Mouse (Mus musculus): ENCODE results near the gene Rsad2. TPM values are rescaled to one million over a fixed set of nuclear protein-coding genes. Genes with fewer than 3 reads are reported as not detected.

The Rsad2 gene
- polyA plus RNA-seq, 1 experiment from 2014 or later, result 1.2 TPM

DNA sequence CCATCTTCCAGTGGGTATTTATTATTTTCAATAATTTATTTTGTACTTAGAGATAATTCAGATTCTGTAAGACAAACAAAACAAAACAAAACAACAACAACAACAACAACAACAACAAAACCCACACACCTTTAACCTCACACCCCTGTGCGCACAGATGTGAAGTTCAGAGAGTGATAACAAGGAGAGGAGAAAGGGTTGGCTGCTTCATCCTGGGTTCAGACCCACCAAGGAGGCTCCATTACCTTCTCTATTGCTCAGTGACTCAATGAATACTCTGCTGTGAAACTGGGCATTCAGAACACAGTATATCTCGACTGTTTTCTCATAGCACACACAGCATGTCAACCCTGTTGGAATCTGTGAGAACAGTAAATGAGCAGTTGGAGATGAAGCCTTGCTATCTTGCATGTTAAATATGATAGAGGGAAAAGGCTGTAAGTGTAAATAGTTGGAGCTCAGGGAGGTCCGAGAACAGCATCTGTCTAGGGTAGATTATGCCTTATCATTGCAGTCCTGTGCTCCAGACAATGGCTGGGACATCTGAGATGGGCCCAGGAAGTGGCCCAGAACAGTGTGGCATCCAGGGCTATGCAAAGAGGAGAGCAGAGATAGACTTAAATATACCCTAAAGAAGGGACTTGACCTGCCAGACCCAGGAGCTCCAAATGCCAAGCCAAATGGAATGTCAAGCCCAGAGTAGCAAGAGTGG is 16.7 kb upstream of the Rsad2 start:
- 59% methylated on average over 3 of the region's 3 CpGs for WGBS
- H3K36me3 ChIP-seq, result no peaks in the 10 kb centered on the region
- no peaks in the 10 kb centered on the region for H3K9me3 ChIP-seq (replicated peaks)
- H3K4me1 ChIP-seq (replicated peaks), result peaks cover 9% of the 10 kb centered on the region; the same call in 1 of the 2 replicates
- H3K27me3 ChIP-seq (replicated peaks), result 0 out of 2 replicates have a peak, but pooled peaks cover 5% of the 10 kb centered on the region
- no peak overlapping the region for H3K9ac ChIP-seq
- ATAC-seq (ENCODE audit: insufficient number of reproducible peaks, low FRiP score), result peak; percentile 85
- peak overlapping the region; percentile 48 for H3K27ac ChIP-seq (ENCODE audit: poor library complexity, severe bottlenecking)
- H3K4me2 ChIP-seq, result peak overlapping the region; percentile 12; the same call in 1 of the 2 replicates
- H3K4me3 ChIP-seq, result no peak overlapping the region

- WGBS, result 64% methylated on average over 3 of the region's 3 CpGs
- ATAC-seq (ENCODE audit: insufficient number of reproducible peaks, low FRiP score), result no peak
- no peaks in the 10 kb centered on the region for H3K9me3 ChIP-seq (replicated peaks)
- H3K4me2 ChIP-seq, result peak overlapping the region; percentile 18; the same call in 1 of the 2 replicates
- H3K27ac ChIP-seq (ENCODE audit: poor library complexity, severe bottlenecking), result no peak overlapping the region
- H3K4me3 ChIP-seq, result peak overlapping the region; percentile 22; the same call in 1 of the 2 replicates
- H3K9ac ChIP-seq, result no peak overlapping the region
- H3K4me1 ChIP-seq (replicated peaks), result peaks cover 9% of the 10 kb centered on the region; the same call in 1 of the 2 replicates
- H3K27me3 ChIP-seq (replicated peaks), result 0 out of 2 replicates have a peak, but pooled peaks cover 5% of the 10 kb centered on the region
- no peaks in the 10 kb centered on the region for H3K36me3 ChIP-seq
Observed at GRCm38 (mm10) chr12:26471376-26471775, 15.1 kb upstream of the Rsad2 start.

GRCm38 (mm10) chr12:26470042-26470409 is 13.8 kb upstream of the Rsad2 start:
- WGBS, result 34% methylated on average over 6 of the region's 6 CpGs
- Histone ChIP-seq H3K4me3 (peak overlapping the region; percentile 78), H3K9me3 (replicated peaks) (no peaks in the 10 kb centered on the region), H3K9ac (peak overlapping the region; percentile 85), H3K4me2 (peak overlapping the region; percentile 98), H3K36me3 (no peaks in the 10 kb centered on the region), H3K27ac (ENCODE audit: poor library complexity, severe bottlenecking) (peak overlapping the region; percentile 1; the same call in 1 of the 2 replicates), H3K27me3 (replicated peaks) (0 out of 2 replicates have a peak, but pooled peaks cover 5% of the 10 kb centered on the region), H3K4me1 (replicated peaks) (peaks cover 9% of the 10 kb centered on the region; the same call in 1 of the 2 replicates)
- ATAC-seq (ENCODE audit: insufficient number of reproducible peaks, low FRiP score), result no peak

DNA sequence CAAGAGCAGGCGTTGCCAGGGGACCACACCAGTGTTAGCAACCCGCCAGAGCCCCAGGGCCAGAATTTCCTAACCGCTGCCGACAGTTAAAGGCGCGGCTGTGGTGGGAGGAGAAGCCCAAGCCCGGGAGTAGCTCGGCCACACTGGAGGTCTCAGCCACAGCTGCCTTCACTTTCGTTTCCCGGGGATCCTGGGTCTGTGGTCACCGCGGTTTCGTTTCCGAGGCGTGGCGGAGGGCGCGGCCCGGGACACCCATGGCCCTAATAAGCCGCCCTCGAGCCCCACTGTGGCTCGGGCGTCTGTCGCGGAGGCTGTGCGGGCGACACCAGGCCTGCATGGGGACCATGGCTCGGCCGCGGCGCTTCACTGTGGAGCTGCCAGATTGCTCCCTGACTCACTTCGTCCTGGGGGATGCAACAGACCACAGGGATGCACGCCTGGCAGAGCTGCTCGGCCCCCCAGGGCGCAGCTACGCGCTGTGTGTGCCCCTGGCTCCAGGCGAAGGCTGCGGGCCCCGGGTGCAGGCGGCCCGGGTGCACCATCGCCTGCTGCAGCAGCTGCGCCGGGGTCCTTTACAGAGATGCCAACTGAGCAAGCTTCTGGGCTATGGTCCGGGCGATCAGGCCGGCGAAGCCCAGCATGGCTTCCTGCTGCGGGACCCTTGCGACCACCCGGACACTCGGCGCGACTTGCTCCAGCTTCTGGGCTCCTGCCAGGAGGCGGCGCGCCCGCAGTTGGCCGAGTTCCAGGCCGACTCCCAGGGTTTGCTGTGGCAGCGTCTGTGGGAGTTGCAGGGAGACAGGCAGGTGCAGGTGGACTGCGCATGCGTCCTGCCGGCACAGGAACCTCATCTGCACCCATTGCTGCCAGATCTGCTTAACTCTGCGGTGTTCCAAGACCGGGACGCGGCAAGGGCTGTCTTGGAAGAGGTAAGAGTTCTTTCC is 13.1 kb upstream of the Rsad2 start, which contains the start of gene Cmpk2:
Gene Cmpk2, plus strand, starts transcription at position 107 of the 944 bp plus-strand sequence.
- H3K27me3 ChIP-seq (replicated peaks), result 0 out of 2 replicates have a peak, but pooled peaks cover 5% of the 10 kb centered on the region
- under 1% methylated on average over 68 of the region's 69 CpGs for WGBS

GRCm38 (mm10) chr12:26465600-26465999 is 9.3 kb upstream of the Rsad2 start:
- peaks cover 9% of the 10 kb centered on the region; the same call in 1 of the 2 replicates for H3K4me1 ChIP-seq (replicated peaks)
- H3K27ac ChIP-seq (ENCODE audit: poor library complexity, severe bottlenecking), result no peak overlapping the region
- H3K9ac ChIP-seq, result no peak overlapping the region
- H3K4me3 ChIP-seq, result no peak overlapping the region
- H3K36me3 ChIP-seq, result no peaks in the 10 kb centered on the region
- no peak for ATAC-seq (ENCODE audit: insufficient number of reproducible peaks, low FRiP score)
- no peaks in the 10 kb centered on the region for H3K27me3 ChIP-seq (replicated peaks)
- WGBS, result 75% methylated on average over 5 of the region's 5 CpGs
- no peaks in the 10 kb centered on the region for H3K9me3 ChIP-seq (replicated peaks)
- H3K4me2 ChIP-seq, result no peak overlapping the region

More for the DNA sequence above, 13.1 kb upstream of the Rsad2 start, which contains the start of gene Cmpk2:
- Histone ChIP-seq H3K4me2 (peak within 1 kb of the TSS; percentile 98), H3K27ac (ENCODE audit: poor library complexity, severe bottlenecking) (peak within 1 kb of the TSS; percentile 1; the same call in 1 of the 2 replicates), H3K36me3 (no peaks in the 10 kb centered on the region), H3K9me3 (replicated peaks) (no peaks in the 10 kb centered on the region), H3K4me3 (peak within 1 kb of the TSS; percentile 78), H3K4me1 (replicated peaks) (peaks cover 9% of the 10 kb centered on the region; the same call in 1 of the 2 replicates), H3K9ac (peak within 1 kb of the TSS; percentile 85)
- peak; percentile 79 for ATAC-seq (ENCODE audit: insufficient number of reproducible peaks, low FRiP score)

DNA sequence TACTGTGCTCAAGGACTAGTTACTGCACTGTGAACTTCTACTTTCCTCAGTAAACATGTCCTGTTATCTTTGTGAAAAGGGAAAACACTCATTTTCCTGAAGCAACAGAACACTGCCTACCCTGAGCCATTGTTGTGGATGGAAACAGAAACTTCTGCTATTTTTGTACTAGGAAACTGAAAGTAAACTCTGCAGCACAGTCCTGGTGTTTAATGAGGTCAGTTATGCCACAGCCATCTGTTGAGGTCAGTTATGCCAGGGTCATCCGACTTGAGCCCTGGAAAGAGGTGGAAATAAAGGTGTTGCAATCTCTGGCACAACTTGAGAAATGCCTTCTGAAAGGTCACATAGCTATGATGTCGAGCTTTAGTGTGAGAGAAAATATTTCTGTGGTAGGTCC is 3.8 kb upstream of the Rsad2 start:
- Histone ChIP-seq H3K9ac (no peak overlapping the region), H3K36me3 (no peaks in the 10 kb centered on the region), H3K27ac (ENCODE audit: poor library complexity, severe bottlenecking) (no peak overlapping the region), H3K4me1 (replicated peaks) (peaks cover 9% of the 10 kb centered on the region), H3K9me3 (replicated peaks) (no peaks in the 10 kb centered on the region), H3K4me3 (no peak overlapping the region), H3K4me2 (no peak overlapping the region), H3K27me3 (replicated peaks) (no peaks in the 10 kb centered on the region)
- 42% methylated on average over 2 of the region's 2 CpGs for WGBS
- no peak for ATAC-seq (ENCODE audit: insufficient number of reproducible peaks, low FRiP score)

GRCm38 (mm10) chr12:26454682-26455081 is 1.6 kb downstream of the Rsad2 start:
- ATAC-seq (ENCODE audit: insufficient number of reproducible peaks, low FRiP score), result no peak
- H3K9me3 ChIP-seq (replicated peaks), result no peaks in the 10 kb centered on the region
- no peak overlapping the region for H3K4me2 ChIP-seq
- no peaks in the 10 kb centered on the region for H3K36me3 ChIP-seq
- peaks cover 9% of the 10 kb centered on the region for H3K4me1 ChIP-seq (replicated peaks)
- no peaks in the 10 kb centered on the region for H3K27me3 ChIP-seq (replicated peaks)
- H3K27ac ChIP-seq (ENCODE audit: poor library complexity, severe bottlenecking), result no peak overlapping the region
- H3K9ac ChIP-seq, result no peak overlapping the region
- 40% methylated on average over 5 of the region's 5 CpGs for WGBS
- no peak overlapping the region for H3K4me3 ChIP-seq

DNA sequence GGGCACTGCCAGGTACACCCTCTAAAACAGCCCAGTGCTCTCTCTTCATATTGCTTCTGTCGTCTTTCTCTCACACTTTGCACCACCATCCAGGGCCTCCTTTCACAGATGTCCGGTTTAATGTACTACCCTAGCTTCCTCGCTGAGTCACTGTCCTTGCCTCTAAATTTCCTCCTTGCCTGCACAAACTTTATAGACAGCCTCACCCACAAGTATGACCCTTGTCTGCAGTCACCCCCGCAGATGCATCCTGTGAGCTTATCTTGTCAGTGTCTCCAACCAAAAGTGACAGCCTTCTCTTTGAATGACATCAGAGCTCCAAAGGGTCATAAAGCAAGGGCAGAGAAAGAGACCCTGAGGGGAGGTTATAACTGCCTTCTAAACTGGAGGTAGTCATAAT is 3.3 kb downstream of the Rsad2 start:
- WGBS, result 49% methylated on average over 4 of the region's 4 CpGs
- Histone ChIP-seq H3K9me3 (replicated peaks) (no peaks in the 10 kb centered on the region), H3K36me3 (no peaks in the 10 kb centered on the region), H3K27me3 (replicated peaks) (no peaks in the 10 kb centered on the region), H3K27ac (ENCODE audit: poor library complexity, severe bottlenecking) (no peak overlapping the region), H3K4me1 (replicated peaks) (peaks cover 9% of the 10 kb centered on the region), H3K4me2 (no peak overlapping the region), H3K4me3 (no peak overlapping the region), H3K9ac (no peak overlapping the region)
- ATAC-seq (ENCODE audit: insufficient number of reproducible peaks, low FRiP score), result no peak

GRCm38 (mm10) chr12:26451150-26451549 is 5.1 kb downstream of the Rsad2 start:
- Histone ChIP-seq H3K36me3 (no peaks in the 10 kb centered on the region), H3K9me3 (replicated peaks) (no peaks in the 10 kb centered on the region), H3K27ac (ENCODE audit: poor library complexity, severe bottlenecking) (no peak overlapping the region), H3K4me2 (no peak overlapping the region), H3K4me3 (no peak overlapping the region), H3K9ac (no peak overlapping the region), H3K4me1 (replicated peaks) (peaks cover 3% of the 10 kb centered on the region), H3K27me3 (replicated peaks) (no peaks in the 10 kb centered on the region)
- ATAC-seq (ENCODE audit: insufficient number of reproducible peaks, low FRiP score), result no peak
- 22% methylated on average over 1 of the region's 1 CpGs for WGBS

- no peaks in the 10 kb centered on the region for H3K27me3 ChIP-seq (replicated peaks)
- H3K27ac ChIP-seq (ENCODE audit: poor library complexity, severe bottlenecking), result no peak overlapping the region
- WGBS, result 89% methylated on average over 2 of the region's 2 CpGs
- no peaks in the 10 kb centered on the region for H3K36me3 ChIP-seq
- no peak overlapping the region for H3K4me3 ChIP-seq
- no peaks in the 10 kb centered on the region for H3K4me1 ChIP-seq (replicated peaks)
- H3K9me3 ChIP-seq (replicated peaks), result no peaks in the 10 kb centered on the region
- no peak overlapping the region for H3K4me2 ChIP-seq
- H3K9ac ChIP-seq, result no peak overlapping the region
- ATAC-seq (ENCODE audit: insufficient number of reproducible peaks, low FRiP score), result no peak
Observed at GRCm38 (mm10) chr12:26449483-26449882, 6.8 kb downstream of the Rsad2 start.
